In genomic region chr14:120607801-120608200, GRCm38 (mm10) we compare ENCODE assay signal across 20 mouse cellular contexts.
"Had no signal": no experiment of that assay in that cellular context is flagged by ENCODE, and none has a peak within 500 bp of the region (broad histone marks: within the 10 kb centered on the region; RNA-seq: fewer than 3 reads in every experiment).

No protein-coding gene starts in this region.

- H3K4me1 ChIP-seq: limb, embryonic 15.5 days had no signal

- ATAC-seq: intestine, postnatal 0 days; liver, postnatal 0 days; lung, postnatal 0 days; midbrain, embryonic 13.5 days; midbrain, embryonic 16.5 days had no signal

- DNase-seq: kidney, adult 2 months; kidney, postnatal 25 days; left cerebral cortex, postnatal 4 days; liver, postnatal 0 days; lung, embryonic 14.5 days; retina, postnatal 1 day; thymus, postnatal 25 days had no signal

- H3K27me3 ChIP-seq: limb, embryonic 12.5 days; limb, embryonic 15.5 days; midbrain, embryonic 13.5 days; neural tube, embryonic 13.5 days had no signal

- H3K4me3 ChIP-seq: left cerebral cortex, adult 2 months; limb, embryonic 12.5 days; limb, embryonic 15.5 days; midbrain, embryonic 13.5 days; myocyte; neural tube, embryonic 13.5 days had no signal

- H3K36me3 ChIP-seq: limb, embryonic 12.5 days; limb, embryonic 15.5 days; midbrain, embryonic 13.5 days; neural tube, embryonic 13.5 days had no signal

- H3K27ac ChIP-seq: kidney, postnatal 0 days; left cerebral cortex, adult 2 months; limb, embryonic 12.5 days; limb, embryonic 15.5 days; liver, embryonic 14.5 days; macrophage; midbrain, embryonic 13.5 days; neural tube, embryonic 13.5 days; stomach, postnatal 0 days had no signal

- H3K9me3 ChIP-seq: limb, embryonic 12.5 days; limb, embryonic 15.5 days; midbrain, embryonic 13.5 days; neural tube, embryonic 13.5 days had no signal
